Mouse (Mus musculus) olfactory bulb, adult 2 months (tissue): ENCODE measurements at regions not wholly inside any gene's neighbourhood (a gene's known extent, or its start where the extent isn't known, plus 50 kb on each side); places are given as distances from the start of the nearest gene placed in this dataset.

ENCODE experiments used
- CTCF ChIP-seq: fragments of 200-500 bp; IDR thresholded peaks from 2 replicates; pipeline ENCODE4 v1.5.1; 2012; ENCODE audit warnings: low read depth, mild to moderate bottlenecking, low read length, moderate library complexity; ENCODE audit not compliant: insufficient read depth
- POLR2A ChIP-seq: fragments of 200-500 bp; IDR thresholded peaks from 2 replicates; pipeline ENCODE4 v1.6.1; 2012; ENCODE audit warnings: mild to moderate bottlenecking, low read depth, low read length, moderate library complexity; ENCODE audit not compliant: insufficient read depth

GRCm38 (mm10) chr16:76530886-76531285 lies 157.3 kb upstream of the Nrip1 start:
- no peak for TF ChIP-seq POLR2A
- TF ChIP-seq CTCF: no peak
